Mouse (Mus musculus) thymus, postnatal 36 days (tissue): ENCODE data around the gene Gm20696.
A peak's percentile ranks its signal among the peaks of the same experiment; 100 is the strongest.

Experiments
- DNase-seq, 2 experiments: peaks; one replicate each; pipeline ENCODE4 v3.0.0; 2022; ENCODE audit warnings: mixed read lengths in 2 of 2

Gene Gm20696

DNA sequence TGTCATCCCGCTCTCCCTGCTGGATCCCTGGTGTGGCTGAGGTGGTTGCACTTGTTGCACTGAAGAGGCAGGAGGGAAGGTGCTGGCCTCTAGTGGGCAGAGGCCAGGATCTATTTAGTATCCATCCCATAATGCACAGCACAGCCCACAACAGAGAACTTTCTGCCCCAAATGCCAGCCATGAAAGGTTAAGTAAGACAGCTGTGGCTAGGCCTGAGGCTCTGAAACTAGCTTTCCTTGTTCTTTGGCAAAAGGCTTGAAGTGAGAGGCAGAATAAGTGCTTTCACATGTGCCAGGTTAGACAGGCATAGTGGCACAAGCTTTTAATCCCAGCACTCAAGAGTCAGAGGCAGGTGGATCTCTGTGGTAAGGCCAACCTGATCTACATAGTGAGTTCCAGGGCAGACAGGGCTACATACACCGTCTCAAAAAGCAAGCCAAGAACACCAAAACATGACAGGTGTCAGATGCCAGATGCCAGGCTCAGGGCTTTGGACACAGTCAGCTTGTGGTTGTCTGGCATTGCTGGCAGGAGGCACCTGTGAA, 281.5 kb downstream of the Gm20696 start:
- peak; percentile 70 to 77 for DNase-seq

DNA sequence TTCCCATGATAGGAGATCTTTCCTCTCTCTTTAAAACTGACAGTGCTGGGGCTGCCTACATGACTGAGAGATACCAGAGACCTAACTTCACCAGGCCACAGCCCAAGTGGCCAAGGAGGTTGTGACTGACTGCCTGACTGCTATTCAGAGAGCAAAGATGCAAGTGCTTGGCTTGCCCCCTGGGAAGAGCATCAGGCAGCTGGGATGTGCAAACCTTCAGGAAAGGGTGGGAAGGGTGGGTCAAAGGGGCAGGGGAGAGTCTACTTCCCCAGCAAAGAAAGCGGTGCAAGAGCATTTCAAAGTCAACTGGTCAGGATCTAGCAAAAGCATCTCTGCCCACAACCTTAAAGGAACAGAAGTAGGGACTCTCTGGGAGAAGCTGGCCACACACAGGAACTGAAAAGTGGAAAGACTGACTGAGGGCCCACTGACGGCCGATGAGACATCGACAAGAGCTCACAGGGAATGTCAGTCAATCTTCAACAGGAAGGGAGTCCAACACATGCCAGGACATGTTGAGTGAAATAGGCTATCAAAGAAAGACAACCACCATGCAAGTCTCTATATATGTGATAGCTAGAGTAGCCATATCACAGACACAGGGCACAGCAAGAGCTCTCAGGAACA, 282.6 kb downstream of the Gm20696 start:
- no peak for DNase-seq

DNA sequence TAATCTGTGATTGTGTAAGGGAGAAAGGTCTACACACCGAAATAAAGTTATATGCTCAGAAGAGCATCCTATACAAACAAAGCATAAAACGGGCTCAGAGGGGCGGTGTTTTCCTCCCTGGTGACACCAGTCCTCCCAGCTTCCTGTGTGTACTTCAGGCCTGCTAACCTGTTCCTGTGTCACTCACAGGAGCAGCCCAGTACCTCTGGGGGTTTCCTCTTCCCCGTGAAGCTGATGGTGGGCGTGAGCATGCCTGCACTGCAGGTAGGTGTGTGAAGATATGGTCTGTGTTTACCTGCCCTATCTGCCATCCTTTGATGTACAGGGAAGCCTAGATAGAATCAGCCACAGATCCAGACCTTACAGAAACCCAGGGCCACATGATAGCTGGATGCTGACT, 286.5 kb downstream of the Gm20696 start:
- DNase-seq: peak; percentile 63 to 80

DNA sequence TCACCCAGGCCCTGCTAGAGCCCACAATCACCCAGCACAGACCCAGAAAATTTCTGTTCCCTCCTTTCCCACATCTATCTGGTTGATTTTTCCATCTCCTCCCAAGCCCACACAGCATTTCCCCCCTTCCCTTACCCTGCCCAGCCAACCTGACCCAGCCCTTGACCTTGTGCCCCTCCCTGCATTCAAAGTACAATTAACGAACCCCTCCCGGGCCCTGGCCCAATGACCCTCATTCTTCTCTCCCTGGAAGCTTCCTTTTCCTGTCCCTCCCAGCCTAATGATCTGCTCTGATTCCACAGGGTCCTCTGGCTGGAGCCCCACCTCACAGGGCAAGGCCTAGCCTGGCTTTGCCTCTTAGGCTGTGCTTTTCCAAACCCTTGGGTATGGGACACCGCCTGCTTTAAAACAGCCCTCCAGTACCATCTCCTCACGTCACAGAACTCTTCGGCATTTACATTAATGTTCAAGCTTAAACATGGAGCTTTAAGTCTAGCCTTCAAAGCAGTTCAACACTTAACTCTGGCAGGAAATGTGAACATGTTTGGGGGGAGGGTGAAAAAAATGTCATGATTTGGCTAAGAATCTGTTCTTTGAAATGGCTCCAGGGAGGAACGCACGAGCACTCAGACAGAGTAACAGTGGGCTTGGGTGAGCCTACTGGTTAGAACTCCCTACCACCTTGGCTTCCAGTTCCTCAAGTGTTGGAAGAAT, 287.4 kb downstream of the Gm20696 start:
- no peak for DNase-seq

DNA sequence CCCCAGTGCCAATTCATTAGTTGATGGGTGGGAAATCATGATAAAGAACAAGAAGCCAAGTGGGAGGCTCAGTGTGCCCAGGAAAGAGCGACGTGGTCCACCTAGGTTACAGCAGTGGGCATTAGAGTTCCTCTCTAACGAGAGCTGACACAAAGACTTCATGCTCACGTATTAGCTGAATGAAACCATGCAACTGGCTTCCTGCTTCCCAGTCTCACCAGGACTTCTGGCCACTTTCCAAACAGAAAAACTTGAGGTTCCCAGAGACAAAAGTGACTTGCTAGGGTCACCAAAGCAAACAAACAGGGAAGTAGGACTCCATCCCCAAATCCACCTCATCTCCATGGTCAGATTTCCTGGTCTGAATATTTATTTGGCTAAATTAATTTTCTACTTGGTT, 288.9 kb downstream of the Gm20696 start:
- no peak for DNase-seq

DNA sequence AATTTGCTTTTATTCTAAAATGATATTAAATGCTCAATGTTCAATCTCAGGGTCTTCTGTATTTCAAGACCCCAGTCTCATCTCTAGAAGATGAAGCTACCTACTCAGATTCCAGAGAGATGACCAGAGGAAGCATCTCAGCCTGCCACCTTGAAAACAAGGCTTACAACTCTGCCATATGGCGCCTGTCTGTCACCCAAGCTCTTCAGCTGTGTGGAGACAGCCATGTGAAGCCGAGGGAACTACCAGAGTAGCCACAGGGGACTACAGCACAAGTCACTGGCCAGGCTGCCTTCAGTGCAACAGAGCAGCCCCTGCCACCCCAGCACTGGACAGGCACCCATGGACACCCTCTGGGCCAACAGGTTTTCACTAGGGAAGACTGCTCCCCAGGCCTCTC, 289.5 kb downstream of the Gm20696 start:
- DNase-seq: no peak

DNA sequence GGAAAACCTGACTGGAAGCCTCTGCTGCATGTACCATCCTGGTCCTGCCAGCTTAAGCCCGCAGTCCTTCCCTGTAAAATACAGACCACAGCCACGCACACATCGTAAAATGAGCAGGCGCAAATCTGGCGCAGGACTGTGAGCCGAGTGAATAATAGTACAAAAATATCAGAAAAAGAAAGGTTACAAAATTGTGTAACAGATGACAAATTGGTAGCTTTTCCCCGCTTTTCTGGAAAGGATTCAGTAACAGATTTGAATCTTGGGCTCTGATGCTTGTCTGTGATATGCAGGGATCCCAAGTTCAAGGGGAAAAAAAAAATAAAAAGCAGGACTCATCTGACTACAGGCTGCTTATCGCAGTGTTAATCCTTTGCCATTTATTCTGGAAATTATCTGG, 289.9 kb downstream of the Gm20696 start:
- no peak for DNase-seq

DNA sequence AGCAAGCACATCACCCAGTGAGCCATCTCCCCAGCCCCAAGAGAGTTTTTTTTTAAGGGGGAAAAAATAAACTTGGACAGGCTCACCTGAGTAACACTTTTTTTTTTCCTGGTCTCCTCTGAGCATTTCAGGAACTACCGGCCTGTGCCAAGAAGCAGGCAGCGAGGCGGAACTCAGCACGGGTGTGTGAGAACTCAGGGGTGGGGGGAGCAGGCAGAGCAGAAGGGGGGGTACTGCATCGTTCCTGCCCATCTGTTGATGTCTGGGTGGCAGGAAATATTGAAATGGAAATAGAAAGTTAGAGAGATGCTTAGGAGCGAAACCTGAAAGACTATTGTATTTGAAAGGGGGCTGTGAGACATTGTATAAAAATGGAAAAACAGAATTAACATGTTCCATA, 290.7 kb downstream of the Gm20696 start:
- DNase-seq: peak; percentile 62 to 74

DNA sequence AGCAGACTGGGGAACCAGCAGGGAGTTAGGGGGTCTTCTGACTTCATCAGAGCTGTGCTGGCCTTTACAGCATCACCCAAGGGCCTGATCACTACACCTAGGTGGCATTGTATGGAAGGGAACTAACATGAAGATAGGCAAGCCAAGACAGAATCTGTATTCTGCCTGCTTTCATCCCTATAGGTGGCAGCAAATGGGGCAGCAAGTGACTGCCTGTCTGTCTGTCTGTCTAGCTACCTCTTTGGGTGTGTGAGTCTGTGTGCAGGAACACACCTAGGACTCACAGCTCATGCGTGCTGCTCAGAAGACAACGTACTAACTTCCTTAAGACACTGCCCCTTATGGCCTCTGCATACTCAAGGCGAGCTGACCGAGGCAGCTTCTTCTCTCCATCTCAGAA, 291.2 kb downstream of the Gm20696 start:
- DNase-seq: peak; percentile 38 to 39

DNA sequence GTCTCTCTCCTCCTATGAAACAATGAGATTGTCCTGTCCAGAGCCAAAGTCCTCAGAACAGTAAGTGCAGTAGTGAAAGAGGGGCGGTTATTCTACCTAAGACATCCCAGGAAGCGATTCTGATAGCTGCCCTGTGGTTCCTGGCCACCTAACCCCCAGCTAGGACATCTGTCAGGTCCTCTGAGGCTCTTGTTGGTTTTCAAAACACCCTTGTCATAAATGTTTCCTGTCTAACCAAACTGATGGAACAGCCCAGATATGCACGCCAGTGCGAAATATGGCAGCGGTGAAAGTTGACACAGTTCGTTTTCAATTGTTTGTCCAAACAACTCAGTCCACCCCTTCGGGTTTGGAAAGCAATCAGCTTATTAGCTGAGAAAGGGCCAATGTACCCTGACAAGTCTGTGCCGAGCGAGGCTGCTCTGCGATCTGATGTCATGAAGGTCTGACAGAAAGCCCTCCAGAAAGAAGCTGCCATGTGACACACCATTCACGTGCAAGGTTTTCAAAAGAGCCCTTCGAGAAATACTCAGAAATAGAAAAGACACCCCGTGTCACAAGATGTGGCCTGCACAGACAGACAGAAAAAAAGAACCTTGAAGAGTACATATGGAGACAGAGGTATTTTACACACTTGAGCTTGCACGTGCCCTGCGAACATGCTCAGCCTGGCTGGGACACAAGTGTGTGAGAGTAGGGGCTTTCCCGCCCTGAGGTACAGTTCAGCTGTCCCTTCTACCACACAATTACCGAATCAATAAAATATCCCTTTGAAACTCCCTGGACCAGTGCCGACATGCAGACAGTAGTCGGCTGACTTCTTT, 291.9 kb downstream of the Gm20696 start:
- DNase-seq: peak; percentile 40 to 48

DNA sequence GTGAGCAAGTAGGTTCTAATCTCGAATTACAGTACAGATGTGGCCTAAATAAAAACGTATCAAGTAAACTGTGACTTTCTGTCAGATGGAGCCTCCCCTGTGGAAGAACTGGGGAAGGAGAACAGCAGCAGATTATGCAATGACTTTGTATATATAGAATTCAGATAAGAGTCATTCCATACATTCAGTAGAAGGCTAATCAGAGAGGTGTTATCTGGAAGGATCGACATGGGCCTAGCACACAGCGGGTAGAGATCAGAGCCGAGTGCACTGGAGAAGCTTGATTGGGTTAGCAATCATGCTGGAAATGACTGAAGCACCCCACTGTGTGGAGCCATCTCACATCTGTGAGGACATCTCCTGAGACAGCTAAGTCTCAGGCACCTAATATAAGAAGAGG, 294.2 kb downstream of the Gm20696 start:
- no peak for DNase-seq

DNA sequence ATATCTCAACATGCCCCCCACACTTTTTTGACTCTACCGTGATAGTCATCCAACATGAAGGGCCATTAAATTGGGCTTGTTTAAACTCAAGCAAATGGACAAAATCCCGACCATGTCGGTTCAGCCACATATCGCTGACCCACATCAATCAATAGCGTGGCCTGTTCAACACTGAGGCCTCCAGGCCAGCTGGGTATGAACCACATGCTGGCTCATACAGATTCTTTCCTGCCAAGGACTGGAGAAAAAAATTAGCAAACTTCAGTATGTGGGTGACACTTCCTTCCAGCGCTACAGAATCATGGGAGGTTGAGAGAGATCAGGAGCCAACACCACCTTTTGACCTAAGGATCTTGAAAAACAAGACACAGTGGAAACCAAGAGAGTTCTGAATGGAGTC, 294.6 kb downstream of the Gm20696 start:
- DNase-seq: no peak

DNA sequence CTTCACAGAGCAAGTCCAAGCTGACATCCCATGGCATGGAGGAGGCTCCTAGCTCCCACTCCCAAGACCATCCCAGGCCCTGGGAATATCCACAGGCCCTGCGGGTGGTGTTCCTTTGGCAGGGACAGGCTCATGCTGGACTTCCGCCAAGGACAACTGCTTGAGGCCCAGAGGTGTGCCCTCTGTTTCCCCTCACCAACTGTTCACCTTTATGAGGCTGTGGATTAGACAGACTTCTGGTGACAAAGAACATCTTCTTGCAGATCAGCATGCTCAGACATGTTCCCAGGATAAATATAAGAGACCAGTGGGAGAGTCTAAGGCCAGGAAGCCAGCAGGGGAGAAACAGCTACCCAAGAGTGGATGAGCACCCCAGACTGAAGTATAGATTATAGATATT, 296.7 kb downstream of the Gm20696 start:
- peak in 1 of 2 experiments; percentile 4 for DNase-seq

DNA sequence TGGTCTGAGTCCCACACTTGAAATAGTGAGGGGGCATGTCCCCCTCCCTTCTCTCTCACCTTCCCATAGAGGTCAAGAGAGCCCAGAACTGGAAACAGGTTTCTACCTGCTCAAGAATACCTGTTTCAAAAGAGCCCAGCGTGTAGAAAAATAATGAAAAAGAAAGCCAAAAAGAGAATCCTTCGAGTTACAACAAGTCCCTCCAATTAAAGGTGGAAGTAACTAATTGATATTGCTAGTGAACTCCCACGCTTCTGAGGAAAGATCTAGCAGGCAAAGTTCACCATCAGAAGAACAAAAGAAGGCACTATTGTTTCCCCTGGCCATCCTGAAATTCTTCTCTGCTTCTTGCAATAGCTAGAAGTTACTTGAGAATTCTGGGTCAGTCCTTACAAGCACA, 297.4 kb downstream of the Gm20696 start:
- no peak for DNase-seq

DNA sequence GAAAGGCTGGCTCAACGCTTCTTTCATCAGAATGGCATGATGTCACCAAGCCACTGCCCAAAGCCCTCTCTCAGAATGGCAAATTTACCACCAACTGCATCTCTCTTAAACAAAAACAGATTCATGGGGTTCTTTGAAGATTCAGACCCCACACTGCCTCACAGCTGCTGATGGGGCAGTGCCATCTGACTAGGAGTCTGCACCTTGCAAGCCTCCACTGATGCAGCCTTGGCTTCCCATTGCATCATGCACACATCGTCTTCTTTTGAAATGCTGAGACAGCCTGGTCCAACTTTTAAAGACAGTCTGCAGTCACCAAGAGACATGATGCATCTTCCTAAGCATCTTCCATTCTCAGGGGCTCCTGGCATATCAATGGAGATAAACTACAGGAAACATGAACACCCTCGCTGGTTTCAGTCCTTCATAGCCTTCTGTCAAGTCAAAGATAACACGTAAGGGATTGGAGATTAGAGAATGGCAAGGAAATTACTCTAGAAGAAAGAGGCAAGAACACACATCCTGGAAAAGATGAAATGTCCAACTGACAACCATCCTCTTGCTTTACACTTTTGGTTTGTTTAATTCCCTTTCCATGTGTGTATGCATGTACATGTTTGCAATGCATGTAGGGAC, 298.4 kb downstream of the Gm20696 start:
- DNase-seq: peak in 1 of 2 experiments; percentile 50

DNA sequence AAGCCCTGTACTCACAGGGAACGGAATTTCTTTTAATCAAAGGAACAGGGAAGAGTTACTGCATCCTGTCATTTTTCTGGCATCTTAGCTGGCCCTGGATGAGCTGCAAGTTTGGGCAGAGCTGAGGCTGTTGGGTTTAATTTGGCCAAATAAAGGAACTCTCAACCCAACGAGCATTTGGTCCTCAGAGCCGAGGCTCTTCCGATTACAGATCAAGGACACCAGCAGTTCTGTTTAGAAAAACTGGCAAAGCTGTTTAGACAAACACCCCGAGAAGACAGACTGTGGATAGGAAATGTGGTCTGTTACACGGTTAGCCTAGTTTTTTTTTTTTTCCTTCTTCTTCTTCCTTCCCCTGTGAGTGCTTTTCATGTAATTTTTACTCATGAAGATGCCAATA, 302.1 kb downstream of the Gm20696 start:
- DNase-seq: no peak

DNA sequence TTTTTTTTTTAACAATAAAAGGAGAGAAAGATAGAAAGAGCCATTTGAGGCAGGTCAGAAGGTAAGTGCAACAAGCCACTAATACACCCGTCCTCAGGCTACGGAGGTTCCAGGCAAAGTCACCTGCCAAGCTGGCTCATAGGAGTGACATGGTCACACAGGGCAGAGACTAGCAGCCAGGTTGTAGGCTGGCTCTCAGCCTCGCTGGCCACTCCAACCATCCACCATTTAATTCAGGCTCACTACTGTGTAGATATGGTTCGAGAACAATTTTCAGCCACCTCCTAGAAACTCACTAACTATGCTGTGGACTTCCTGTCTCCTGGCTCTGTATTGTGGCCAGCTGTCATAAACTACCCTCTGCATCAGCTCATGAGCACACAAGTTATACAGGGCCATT, 306.0 kb downstream of the Gm20696 start:
- no peak for DNase-seq

DNA sequence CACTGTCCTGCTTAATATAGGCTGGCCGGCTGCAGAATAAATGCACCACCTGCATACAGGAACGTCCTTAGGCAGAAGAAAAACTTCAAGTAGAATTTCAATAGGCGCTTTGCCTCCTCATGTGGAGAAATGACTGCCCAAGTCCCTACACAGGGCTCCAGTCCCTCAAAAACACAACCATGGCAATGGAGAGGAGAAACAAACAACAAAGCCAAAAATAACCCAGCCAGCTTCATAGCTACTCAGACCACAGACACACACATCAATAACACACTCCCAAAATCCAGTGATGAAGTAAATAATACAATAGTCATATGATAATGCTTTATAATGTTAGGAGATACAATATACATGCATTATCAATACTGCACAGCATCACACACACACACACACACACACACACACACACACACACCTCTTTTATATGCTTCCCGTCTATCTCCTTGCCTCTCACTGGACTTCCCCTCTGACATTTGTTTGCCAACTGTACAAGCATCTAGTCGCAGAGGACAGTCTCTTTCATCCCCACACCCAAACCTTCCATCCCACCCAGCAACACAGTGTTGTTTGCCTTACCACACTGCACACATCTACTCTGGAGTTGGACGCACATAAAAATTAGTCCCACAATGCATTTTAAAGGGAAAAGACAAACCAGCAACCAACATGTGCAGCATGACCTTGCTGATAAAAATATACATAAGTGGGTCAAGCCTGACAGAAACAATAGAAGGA, 306.7 kb downstream of the Gm20696 start:
- no peak for DNase-seq

DNA sequence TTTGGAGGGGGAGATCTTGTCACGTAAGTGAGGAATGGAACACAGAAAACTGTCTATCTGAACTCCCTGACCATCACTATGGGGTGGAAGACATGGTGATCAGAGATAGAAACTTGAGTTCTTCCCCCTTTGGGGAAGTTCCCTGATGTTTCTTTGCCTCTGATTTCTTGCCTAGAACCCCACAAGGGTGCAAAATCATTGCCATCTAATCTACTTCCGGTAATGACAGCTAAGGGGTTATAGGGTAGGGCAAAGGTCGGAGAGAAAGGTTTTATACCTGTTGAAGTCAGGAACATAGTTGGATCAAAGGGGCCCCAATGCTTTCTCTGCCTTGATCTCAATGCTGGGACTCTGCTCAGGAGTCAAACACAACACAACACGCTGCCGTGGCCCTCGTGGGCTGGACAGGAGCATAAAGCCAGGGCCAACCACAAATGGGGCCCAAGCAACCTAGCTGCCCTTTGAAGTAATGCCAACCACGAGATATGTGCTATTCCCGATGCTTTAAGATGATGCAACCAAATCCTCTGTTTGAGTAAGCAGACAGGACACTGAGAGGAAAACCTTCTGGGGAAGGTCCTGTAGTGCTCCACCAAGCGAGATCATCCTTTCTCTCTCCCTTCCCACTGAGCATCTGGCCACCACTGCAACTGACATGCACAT, 307.4 kb downstream of the Gm20696 start:
- no peak for DNase-seq

DNA sequence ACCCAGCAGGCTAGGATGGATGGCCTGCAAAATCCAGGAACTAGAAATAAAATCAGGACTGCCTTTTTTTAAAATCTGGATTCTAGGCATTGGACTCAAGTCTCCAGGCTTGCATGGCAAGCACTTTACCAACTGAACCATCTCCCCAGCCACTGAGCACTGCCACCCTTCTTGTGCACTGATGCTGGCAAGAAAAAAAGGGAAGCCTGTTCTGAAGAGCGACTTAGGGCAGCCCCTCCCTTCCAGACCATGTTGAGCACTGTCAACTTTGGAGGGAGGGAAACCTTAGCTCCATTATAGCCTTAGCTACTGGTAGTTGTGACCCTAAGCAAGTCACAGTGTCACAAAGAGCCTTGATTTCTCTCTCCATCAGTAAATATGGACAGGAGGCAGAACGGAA, 308.7 kb downstream of the Gm20696 start:
- no peak for DNase-seq

DNA sequence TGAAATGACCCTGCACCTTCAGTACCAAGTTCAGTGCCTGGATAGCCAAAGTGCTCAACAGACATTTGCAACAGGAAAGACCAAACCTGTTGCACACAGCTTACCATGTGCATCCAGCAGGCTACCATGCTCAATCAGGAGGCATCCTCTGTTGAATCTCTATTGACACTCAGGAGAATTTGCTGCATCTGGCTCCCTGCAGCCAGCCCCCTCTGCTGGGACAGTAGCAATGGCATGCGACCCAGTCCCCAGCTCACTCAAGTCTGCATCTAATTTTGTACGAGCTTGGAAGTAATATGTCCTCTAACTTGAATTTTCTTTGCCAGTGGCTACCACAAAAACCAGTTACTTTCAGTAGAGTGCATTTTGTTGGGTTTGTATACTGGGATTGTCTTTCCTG, 312.3 kb downstream of the Gm20696 start:
- DNase-seq: no peak

DNA sequence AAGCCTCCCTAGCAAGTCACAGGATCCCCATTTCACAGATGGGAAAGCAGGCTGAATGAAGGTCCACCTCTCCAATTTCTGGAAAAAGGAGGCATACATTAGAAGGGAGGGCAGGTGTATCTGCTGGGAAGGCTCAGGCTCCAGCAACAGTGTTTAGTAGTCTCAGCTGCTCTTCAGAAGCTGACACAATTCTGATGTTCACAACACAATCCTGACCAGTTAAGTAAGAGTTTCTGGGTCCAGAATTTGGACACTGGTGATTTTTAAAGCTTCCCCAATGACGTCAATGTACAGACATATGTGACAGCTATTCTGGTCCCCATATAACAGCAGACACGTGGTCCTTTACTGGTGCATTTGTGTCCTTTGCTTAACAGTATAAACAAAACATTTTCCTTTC, 313.2 kb downstream of the Gm20696 start:
- no peak for DNase-seq
